Mouse (Mus musculus) midbrain, embryonic 10.5 days (tissue): ENCODE data around the gene Tnrc6a. TPM values are rescaled to one million over a fixed set of nuclear protein-coding genes. Genes with fewer than 3 reads are reported as not detected.

Experiments used
- DNase-seq: peaks from one replicate; pipeline ENCODE4 v3.0.0-alpha.2; 2017; ENCODE audit warnings: low spot score
- H3K27ac ChIP-seq: fragments of 300-500 bp; sonication (generic); replicated peaks from 2 replicates; pipeline ENCODE4 v1.5.1; 2016; ENCODE audit warnings: mild to moderate bottlenecking
- H3K27me3 ChIP-seq: fragments of 300-500 bp; sonication (generic); 2 replicates; pipeline ENCODE4 v1.6.1; 2016; ENCODE audit warnings: low read depth, mild to moderate bottlenecking; ENCODE audit not compliant: poor library complexity, severe bottlenecking
- H3K36me3 ChIP-seq: fragments of 300-500 bp; sonication (generic); 2 replicates; pipeline ENCODE4 v1.6.1; 2016; ENCODE audit warnings: mild to moderate bottlenecking, moderate library complexity
- H3K4me1 ChIP-seq: fragments of 300-500 bp; sonication (generic); 2 replicates; pipeline ENCODE4 v1.6.1; 2016
- H3K4me3 ChIP-seq: fragments of 300-500 bp; sonication (generic); 2 replicates; pipeline ENCODE4 v1.5.1; 2016; ENCODE audit warnings: mild to moderate bottlenecking, moderate library complexity
- H3K9me3 ChIP-seq: fragments of 300-500 bp; sonication (generic); replicated peaks from 2 replicates; pipeline ENCODE4 v1.6.1; 2016; ENCODE audit warnings: mild to moderate bottlenecking
- WGBS: fragments of 180-500 bp; shearing (Covaris S2); methylation state at CpG from one replicate; pipeline ENCODE4 v1.1.7; 2016; 5-methylcytosine and 5-hydroxymethylcytosine counted together
- polyA plus RNA-seq: library from polyadenylated mRNA; unstranded; fragments of >200 nt; fragmentation: Nextera tagmentation; extraction: Ambion mirVana; gene quantifications from 2 replicates; pipeline ENCODE4 v1.2.1, GENCODE M21; 2016

Tnrc6a gene
- polyA plus RNA-seq, 1 experiment from 2014 or later, result 57.2 TPM

DNA sequence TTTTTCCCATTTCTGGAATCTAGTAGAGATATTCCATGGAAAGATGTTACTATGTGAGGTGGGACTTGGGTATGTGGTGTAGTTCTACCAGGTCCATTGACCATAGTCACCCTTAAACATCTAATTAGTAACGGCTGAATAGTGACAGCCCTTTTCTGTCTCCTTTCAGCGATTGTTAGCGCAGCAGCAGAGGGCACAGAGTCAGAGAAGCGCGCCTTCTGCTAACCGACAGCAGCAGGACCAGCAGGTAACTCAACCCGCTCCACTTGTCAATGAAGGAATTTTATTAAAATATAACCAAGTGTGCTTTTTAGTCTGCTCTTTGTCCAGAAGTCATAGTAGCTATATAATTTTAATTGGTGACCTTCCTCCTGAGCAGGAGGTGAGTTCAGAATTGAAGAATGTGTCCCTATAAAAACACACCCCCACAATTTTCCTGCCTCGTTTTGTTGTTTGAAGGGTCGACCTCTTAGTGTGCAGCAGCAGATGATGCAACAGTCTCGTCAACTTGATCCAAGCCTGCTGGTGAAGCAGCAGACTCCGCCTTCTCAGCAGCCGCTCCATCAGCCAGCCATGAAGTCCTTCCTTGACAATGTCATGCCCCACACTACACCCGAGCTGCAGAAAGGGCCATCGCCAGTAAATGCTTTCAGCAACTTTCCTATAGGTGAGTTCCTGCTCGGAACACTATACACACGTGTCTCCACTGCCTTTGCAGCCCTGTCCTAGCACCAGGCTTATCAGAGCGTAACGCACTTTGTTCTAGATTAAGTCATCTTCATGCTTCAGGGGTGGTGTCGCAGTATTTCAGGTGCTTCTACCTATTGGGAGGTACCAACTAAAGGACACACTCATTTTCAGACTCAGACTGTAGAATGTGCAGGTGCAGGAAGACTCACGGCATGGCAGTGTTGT lies 58.4 kb downstream of the Tnrc6a start:
- whole genome bisulfite sequencing, result 91% methylated on average over 20 of the region's 20 CpGs
- H3K27ac ChIP-seq, result no peak overlapping the region
- no peaks in the 10 kb centered on the region for H3K9me3 ChIP-seq
- peaks cover 100% of the 10 kb centered on the region for H3K36me3 ChIP-seq
- H3K4me3 ChIP-seq, result no peak overlapping the region
- no peak for DNase-seq
- no peaks in the 10 kb centered on the region for H3K4me1 ChIP-seq
- H3K27me3 ChIP-seq, result no peaks in the 10 kb centered on the region

DNA sequence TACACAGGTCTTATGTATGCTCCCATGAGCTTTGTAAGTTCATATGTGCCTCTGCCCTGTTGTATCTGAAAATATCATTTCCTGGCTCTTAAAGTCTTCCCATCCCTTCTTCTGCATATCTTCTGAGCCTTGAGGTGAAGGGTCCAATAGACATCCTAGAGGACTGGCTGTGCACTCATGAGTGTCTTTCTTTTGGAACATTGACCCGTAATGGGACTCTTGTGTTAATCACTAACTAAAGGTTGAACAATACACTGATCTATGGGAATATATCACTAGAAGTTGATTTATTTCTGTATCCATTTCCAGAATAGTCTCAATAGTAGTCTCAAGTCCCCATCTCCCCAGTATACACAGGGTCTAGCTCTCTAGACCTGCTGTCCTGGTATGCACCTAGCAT lies 61.2 kb downstream of the Tnrc6a start:
- H3K4me3 ChIP-seq, result no peak overlapping the region
- H3K27me3 ChIP-seq, result no peaks in the 10 kb centered on the region
- 100% methylated on average over 1 of the region's 1 CpGs for WGBS
- no peak overlapping the region for H3K27ac ChIP-seq
- peaks cover 100% of the 10 kb centered on the region for H3K36me3 ChIP-seq
- no peaks in the 10 kb centered on the region for H3K9me3 ChIP-seq
- no peaks in the 10 kb centered on the region for H3K4me1 ChIP-seq
- no peak for DNase-seq

GRCm38 (mm10) chr7:123186463-123186862 lies 62.8 kb downstream of the Tnrc6a start:
- Histone ChIP-seq H3K27ac (no peak overlapping the region), H3K27me3 (no peaks in the 10 kb centered on the region), H3K9me3 (no peaks in the 10 kb centered on the region), H3K4me1 (no peaks in the 10 kb centered on the region), H3K36me3 (peaks cover 100% of the 10 kb centered on the region), H3K4me3 (no peak overlapping the region)
- WGBS, result 90% methylated on average over 6 of the region's 6 CpGs
- no peak for DNase-seq

- no peaks in the 10 kb centered on the region for H3K27me3 ChIP-seq
- H3K36me3 ChIP-seq, result peaks cover 100% of the 10 kb centered on the region
- no peak overlapping the region for H3K27ac ChIP-seq
- no peak for DNase-seq
- no peak overlapping the region for H3K4me3 ChIP-seq
- no peaks in the 10 kb centered on the region for H3K9me3 ChIP-seq
- no peaks in the 10 kb centered on the region for H3K4me1 ChIP-seq
- 82% methylated on average over 4 of the region's 4 CpGs for WGBS
These were observed 63.6 kb downstream of the Tnrc6a start for GRCm38 (mm10) chr7:123187246-123187645.

- peaks cover 100% of the 10 kb centered on the region for H3K36me3 ChIP-seq
- 89% methylated on average over 3 of the region's 3 CpGs for WGBS
- no peaks in the 10 kb centered on the region for H3K27me3 ChIP-seq
These were observed 64.8 kb downstream of the Tnrc6a start for GRCm38 (mm10) chr7:123188462-123188861.

GRCm38 (mm10) chr7:123189762-123190161 lies 66.1 kb downstream of the Tnrc6a start:
- H3K27ac ChIP-seq, result no peak overlapping the region
- no peaks in the 10 kb centered on the region for H3K4me1 ChIP-seq
- H3K27me3 ChIP-seq, result no peaks in the 10 kb centered on the region
- DNase-seq, result no peak
- H3K36me3 ChIP-seq, result peaks cover 99% of the 10 kb centered on the region
- no peak overlapping the region for H3K4me3 ChIP-seq
- WGBS, result 94% methylated on average over 8 of the region's 8 CpGs
- no peaks in the 10 kb centered on the region for H3K9me3 ChIP-seq

More at GRCm38 (mm10) chr7:123188462-123188861, 64.8 kb downstream of the Tnrc6a start:
- Histone ChIP-seq H3K4me1 (no peaks in the 10 kb centered on the region), H3K27ac (no peak overlapping the region), H3K4me3 (no peak overlapping the region), H3K9me3 (no peaks in the 10 kb centered on the region)
- DNase-seq, result no peak

DNA sequence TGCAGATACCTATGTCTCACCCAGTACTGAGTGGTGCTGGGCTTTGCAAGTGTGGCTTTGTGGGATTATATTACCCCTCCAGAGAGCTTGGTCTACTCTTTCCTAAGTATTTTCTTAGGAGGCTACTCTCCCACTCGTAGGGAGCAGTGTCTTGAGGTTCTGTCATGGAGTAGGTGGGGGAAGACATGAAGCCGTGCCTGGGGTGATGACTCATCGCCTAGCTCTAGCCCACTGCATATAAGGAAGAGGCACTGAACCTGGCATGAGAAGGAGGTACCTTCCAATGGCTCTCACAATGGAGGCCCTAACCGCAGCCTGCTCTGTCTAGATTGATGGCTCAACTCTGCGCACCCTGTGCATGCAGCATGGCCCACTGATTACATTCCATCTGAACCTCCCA lies 68.0 kb downstream of the Tnrc6a start:
- 95% methylated on average over 5 of the region's 5 CpGs for WGBS
- DNase-seq, result no peak
- no peak overlapping the region for H3K4me3 ChIP-seq
- no peak overlapping the region for H3K27ac ChIP-seq
- H3K36me3 ChIP-seq, result peaks cover 93% of the 10 kb centered on the region
- no peaks in the 10 kb centered on the region for H3K27me3 ChIP-seq
- H3K4me1 ChIP-seq, result no peaks in the 10 kb centered on the region
- no peaks in the 10 kb centered on the region for H3K9me3 ChIP-seq

DNA sequence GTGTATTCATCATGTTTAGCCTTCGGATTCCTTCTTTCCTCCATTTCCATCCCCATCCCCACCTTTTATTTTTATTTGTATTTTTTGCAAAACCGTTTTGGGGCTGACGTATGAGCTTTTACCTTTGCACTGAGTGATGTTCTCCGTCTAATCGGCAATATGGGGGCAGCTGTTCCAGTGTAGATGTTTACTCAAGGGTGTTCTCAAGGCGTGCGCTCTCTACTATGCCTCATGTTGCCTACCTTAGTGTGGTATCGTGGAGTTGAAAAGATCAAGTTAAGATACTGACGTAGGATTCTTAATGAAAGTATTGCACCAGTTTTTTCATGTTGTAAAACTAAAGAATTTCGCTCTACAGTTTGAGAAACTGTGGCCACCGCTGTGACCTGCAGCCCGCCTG lies 69.5 kb downstream of the Tnrc6a start:
- peaks cover 78% of the 10 kb centered on the region for H3K36me3 ChIP-seq
- H3K27me3 ChIP-seq, result no peaks in the 10 kb centered on the region
- 95% methylated on average over 12 of the region's 12 CpGs for WGBS

DNA sequence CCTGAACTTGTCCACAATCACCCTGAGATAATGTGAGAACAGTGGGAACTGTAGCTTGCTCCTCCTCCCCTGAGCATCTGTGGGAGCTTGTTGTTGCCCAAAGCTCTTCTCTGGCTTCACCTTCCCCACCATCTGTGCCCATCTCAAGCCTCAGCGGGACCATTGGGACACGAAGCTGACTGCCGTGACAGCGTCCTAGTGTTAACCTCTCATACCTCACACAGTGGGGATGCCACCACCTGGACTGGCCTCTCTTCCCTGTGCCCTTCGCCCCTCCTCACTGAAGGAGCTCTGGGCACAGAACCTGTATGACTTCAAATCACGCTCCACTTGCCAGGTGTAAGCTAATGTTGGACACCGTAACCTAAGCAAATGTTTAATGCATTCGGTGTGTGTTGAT lies 71.0 kb downstream of the Tnrc6a start:
- Histone ChIP-seq H3K27ac (no peak overlapping the region), H3K4me1 (no peaks in the 10 kb centered on the region), H3K27me3 (no peaks in the 10 kb centered on the region), H3K9me3 (no peaks in the 10 kb centered on the region), H3K4me3 (no peak overlapping the region), H3K36me3 (peaks cover 63% of the 10 kb centered on the region)
- DNase-seq, result no peak
- WGBS, result 91% methylated on average over 8 of the region's 8 CpGs

More for the DNA sequence above, 69.5 kb downstream of the Tnrc6a start:
- Histone ChIP-seq H3K27ac (no peak overlapping the region), H3K4me3 (no peak overlapping the region), H3K9me3 (no peaks in the 10 kb centered on the region), H3K4me1 (no peaks in the 10 kb centered on the region)
- no peak for DNase-seq

DNA sequence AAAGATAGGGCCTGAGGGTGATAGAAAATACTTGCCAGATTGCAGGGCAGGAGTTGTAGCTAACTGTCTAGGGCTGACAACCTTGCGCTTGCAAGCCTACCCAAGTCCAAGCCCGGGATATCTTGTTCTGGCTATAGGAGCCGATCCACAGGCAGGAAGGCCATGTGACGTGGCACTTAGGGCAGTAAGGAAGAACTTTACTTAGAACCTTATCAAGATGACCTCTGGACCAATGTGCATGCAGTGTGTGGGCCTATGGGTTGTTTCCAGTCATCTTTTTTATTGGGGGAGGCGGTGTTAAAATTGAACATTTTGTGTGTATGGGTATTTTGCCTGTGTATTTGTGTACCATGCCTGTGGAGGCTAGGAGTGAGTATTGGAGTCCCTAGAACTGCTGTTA lies 72.7 kb downstream of the Tnrc6a start:
- 92% methylated on average over 5 of the region's 5 CpGs for WGBS
- no peak for DNase-seq
- Histone ChIP-seq H3K36me3 (peaks cover 46% of the 10 kb centered on the region), H3K9me3 (no peaks in the 10 kb centered on the region), H3K27ac (no peak overlapping the region), H3K4me3 (no peak overlapping the region), H3K4me1 (no peaks in the 10 kb centered on the region), H3K27me3 (no peaks in the 10 kb centered on the region)

- no peak for DNase-seq
- 84% methylated on average over 10 of the region's 10 CpGs for WGBS
- peaks cover 24% of the 10 kb centered on the region for H3K36me3 ChIP-seq
- no peak overlapping the region for H3K27ac ChIP-seq
- no peaks in the 10 kb centered on the region for H3K27me3 ChIP-seq
- H3K9me3 ChIP-seq, result no peaks in the 10 kb centered on the region
- no peaks in the 10 kb centered on the region for H3K4me1 ChIP-seq
- H3K4me3 ChIP-seq, result no peak overlapping the region
These were observed 75.0 kb downstream of the Tnrc6a start for GRCm38 (mm10) chr7:123198695-123199094.

DNA sequence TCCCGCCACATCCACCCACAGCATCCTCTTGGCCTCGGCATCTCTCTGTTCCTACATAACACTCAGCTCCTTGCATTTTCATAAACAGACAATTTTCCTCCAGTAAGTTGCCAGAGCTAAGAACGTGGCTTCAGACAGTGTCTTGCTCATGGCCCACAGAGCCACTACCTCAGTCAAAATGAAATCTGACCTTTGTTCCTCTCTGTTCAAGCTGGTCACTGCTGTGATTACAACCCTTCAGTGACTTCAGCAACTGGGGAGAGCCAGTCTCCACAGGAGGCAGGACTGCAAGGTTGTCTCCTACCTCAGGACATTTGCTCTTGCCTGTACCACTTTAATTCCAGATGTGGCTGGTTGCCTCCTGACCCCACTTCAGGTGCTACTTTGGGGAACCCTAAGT lies 75.5 kb downstream of the Tnrc6a start:
- H3K4me1 ChIP-seq, result no peaks in the 10 kb centered on the region
- 85% methylated on average over 3 of the region's 3 CpGs for WGBS
- no peak overlapping the region for H3K27ac ChIP-seq
- H3K36me3 ChIP-seq, result peaks cover 19% of the 10 kb centered on the region
- DNase-seq, result no peak
- no peaks in the 10 kb centered on the region for H3K9me3 ChIP-seq
- H3K27me3 ChIP-seq, result no peaks in the 10 kb centered on the region
- H3K4me3 ChIP-seq, result no peak overlapping the region

GRCm38 (mm10) chr7:123199656-123200206 lies 76.0 kb downstream of the Tnrc6a start:
- Histone ChIP-seq H3K27ac (no peak overlapping the region), H3K4me3 (no peak overlapping the region), H3K36me3 (peaks cover 14% of the 10 kb centered on the region), H3K4me1 (no peaks in the 10 kb centered on the region), H3K27me3 (no peaks in the 10 kb centered on the region), H3K9me3 (no peaks in the 10 kb centered on the region)
- no peak for DNase-seq
- 94% methylated on average over 15 of the region's 15 CpGs for WGBS
